Mouse (Mus musculus) heart, adult 2 months (tissue): Measurements from ENCODE around the gene Mpdu1.

ENCODE experiments used
- CTCF ChIP-seq: fragments of 200-600 bp; IDR thresholded peaks from 2 replicates; pipeline ENCODE4 v1.8.1; 2022; ENCODE audit warnings: antibody characterized with exemption, mild to moderate bottlenecking, moderate library complexity
- POLR2A ChIP-seq: fragments of 200-500 bp; IDR thresholded peaks from 2 replicates; pipeline ENCODE4 v1.6.1; 2011; ENCODE audit warnings: mild to moderate bottlenecking, low read depth, low read length, control low read depth; ENCODE audit not compliant: insufficient read depth

DNA sequence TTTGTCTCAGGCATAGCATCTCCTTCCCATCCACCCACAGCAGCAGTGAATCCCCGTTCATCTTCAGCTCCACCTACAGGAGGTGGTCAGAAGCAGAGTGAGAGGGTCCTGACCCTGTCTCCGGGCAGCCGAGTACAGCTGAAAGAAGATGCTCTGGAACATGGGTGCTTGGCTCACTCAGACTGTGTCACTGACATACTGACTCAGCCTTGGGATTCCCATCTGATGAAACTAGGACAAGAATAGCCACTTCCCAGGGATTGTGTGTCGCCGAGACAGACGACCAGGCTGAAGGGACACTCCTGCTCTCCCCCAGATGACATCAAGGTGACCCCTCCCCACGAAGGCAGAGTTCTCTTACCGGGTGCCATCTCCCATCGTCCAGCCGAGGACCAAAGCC, 45.7 kb downstream of the Mpdu1 start:
- TF ChIP-seq CTCF = no peak
- no peak for TF ChIP-seq POLR2A
